Mouse (Mus musculus) midbrain, embryonic 14.5 days (tissue): ENCODE measurements around the gene Sf3b6. TPM values are rescaled to one million over a fixed set of nuclear protein-coding genes. Genes with fewer than 3 reads are reported as not detected.

Source experiments
- ATAC-seq: fragments of 200-750 bp; cut with Nextera tagmentation; 2 replicates; pipeline ENCODE4 v1.8.0; 2017; ENCODE audit warnings: moderate number of reproducible peaks, moderate library complexity; ENCODE audit not compliant: low FRiP score, low TSS enrichment
- DNase-seq: peaks from one replicate; pipeline ENCODE4 v3.0.0-alpha.2; 2015
- H3K27ac ChIP-seq: fragments of 300-500 bp; sonication (generic); replicated peaks from 2 replicates; pipeline ENCODE4 v1.5.1; 2014; ENCODE audit warnings: mild to moderate bottlenecking, low read depth, low read length, moderate library complexity
- H3K27me3 ChIP-seq: fragments of 300-500 bp; sonication (generic); 2 replicates; pipeline ENCODE4 v1.6.1; 2014; ENCODE audit warnings: low read length, control low read depth, mixed read lengths; ENCODE audit not compliant: control insufficient read depth, insufficient read depth
- H3K36me3 ChIP-seq: fragments of 300-500 bp; sonication (generic); 2 replicates; pipeline ENCODE4 v1.6.1; 2014; ENCODE audit warnings: low read length, control low read depth; ENCODE audit not compliant: control insufficient read depth, insufficient read depth
- H3K4me1 ChIP-seq: fragments of 300-500 bp; sonication (generic); 2 replicates; pipeline ENCODE4 v1.6.1; 2014; ENCODE audit warnings: mild to moderate bottlenecking, antibody characterized with exemption, low read length, control low read depth; ENCODE audit not compliant: control insufficient read depth, insufficient read depth
- H3K4me2 ChIP-seq: fragments of 300-500 bp; sonication (generic); 2 replicates; pipeline ENCODE4 v1.6.1; 2014; ENCODE audit warnings: mild to moderate bottlenecking, low read length, moderate library complexity
- H3K4me3 ChIP-seq: fragments of 300-500 bp; sonication (generic); replicated peaks from 2 replicates; pipeline ENCODE4 v1.5.1; 2014; ENCODE audit warnings: low read depth, low read length
- H3K9ac ChIP-seq: fragments of 300-500 bp; sonication (generic); replicated peaks from 2 replicates; pipeline ENCODE4 v1.6.1; 2014; ENCODE audit warnings: mild to moderate bottlenecking, low read length, moderate library complexity
- H3K9me3 ChIP-seq: fragments of 300-500 bp; sonication (generic); 2 replicates; pipeline ENCODE4 v1.6.1; 2016; ENCODE audit warnings: low read length, control low read depth, mixed read lengths; ENCODE audit not compliant: control insufficient read depth
- WGBS: fragments of 180-500 bp; shearing (Covaris S2); extraction: QIAGEN DNeasy Blood & Tissue Kit; methylation state at CpG from one replicate; pipeline ENCODE4 v1.1.7; 2014; 5-methylcytosine and 5-hydroxymethylcytosine counted together
- polyA plus RNA-seq: library from polyadenylated mRNA; unstranded; fragments of >200 nt; fragmentation: Nextera tagmentation; extraction: Ambion mirVana; gene quantifications from 2 replicates; pipeline ENCODE4 v1.2.1, GENCODE M21; 2014

Gene Sf3b6
- polyA plus RNA-seq, 1 experiment from 2014 or later = 345 TPM

DNA sequence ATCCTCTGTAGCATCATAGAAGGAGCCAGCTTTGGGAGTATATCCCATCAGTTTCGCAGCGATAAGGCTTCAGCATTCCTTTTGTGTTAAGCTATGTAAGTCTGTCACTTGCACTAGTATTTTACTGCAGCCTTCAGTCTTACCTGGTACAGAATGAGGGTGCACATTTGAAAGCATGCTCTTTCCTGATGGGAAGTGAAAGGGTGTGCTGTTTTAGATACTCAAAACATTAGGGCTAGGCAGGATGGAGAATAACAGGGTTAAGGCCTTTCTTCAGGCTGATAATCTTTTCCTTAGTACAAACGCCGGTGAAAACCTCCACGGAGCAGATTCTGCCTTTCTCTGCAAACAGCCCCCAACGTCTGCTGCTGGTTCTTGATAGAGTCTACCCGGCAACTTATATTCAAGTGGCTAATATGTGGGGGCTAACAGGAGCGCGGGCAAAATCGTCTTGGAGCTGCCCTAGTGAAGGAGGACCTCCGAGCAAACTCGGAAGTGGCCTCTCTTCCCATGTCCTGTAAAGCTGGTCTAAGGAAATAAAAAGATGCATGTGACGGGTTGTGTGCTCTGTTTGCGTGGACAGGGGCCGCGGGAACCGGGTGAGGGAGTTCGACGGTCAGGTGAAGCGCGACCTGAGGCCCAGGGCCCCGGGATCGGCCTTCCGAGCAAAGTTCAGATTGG, 524 bp upstream of the Sf3b6 start:
- H3K27ac ChIP-seq = peak overlapping the region; percentile 88
- H3K36me3 ChIP-seq = peaks cover 14% of the 10 kb centered on the region
- H3K4me2 ChIP-seq = peak overlapping the region; percentile 67
- no peak for DNase-seq
- H3K27me3 ChIP-seq = no peaks in the 10 kb centered on the region
- ATAC-seq = peak; percentile 84
- H3K4me1 ChIP-seq = peaks cover 20% of the 10 kb centered on the region
- peak overlapping the region; percentile 55 for H3K9ac ChIP-seq
- WGBS = 9% methylated on average over 24 of the region's 24 CpGs
- no peaks in the 10 kb centered on the region for H3K9me3 ChIP-seq
- peak overlapping the region; percentile 87 for H3K4me3 ChIP-seq

DNA sequence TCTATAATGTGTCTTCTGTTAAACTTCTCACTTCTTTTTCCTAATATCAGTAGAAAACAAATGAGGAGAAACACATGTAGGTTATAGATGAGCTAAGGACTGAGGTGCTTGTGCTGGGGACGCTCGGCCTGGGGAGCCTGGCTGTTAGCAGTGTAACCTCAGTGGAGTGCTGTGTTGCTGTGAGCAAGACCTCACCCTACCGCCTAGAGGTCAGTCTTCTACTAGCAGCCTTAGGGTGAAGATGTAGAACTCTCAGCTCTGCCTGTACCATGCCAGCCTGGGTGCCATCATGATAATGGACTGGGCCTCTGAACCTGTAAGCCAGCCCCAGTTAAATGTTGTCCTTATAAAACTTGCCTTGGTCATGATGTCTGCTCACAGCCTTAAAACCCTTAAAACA, 9.9 kb downstream of the Sf3b6 start:
- H3K36me3 ChIP-seq = peaks cover 61% of the 10 kb centered on the region
- no peak overlapping the region for H3K9ac ChIP-seq
- H3K27ac ChIP-seq = no peak overlapping the region
- H3K4me3 ChIP-seq = no peak overlapping the region
- ATAC-seq (no peak), DNase-seq (no peak)
- 79% methylated on average over 3 of the region's 3 CpGs for WGBS
- H3K4me2 ChIP-seq = no peak overlapping the region
- no peaks in the 10 kb centered on the region for H3K4me1 ChIP-seq
- no peaks in the 10 kb centered on the region for H3K27me3 ChIP-seq
- no peaks in the 10 kb centered on the region for H3K9me3 ChIP-seq

DNA sequence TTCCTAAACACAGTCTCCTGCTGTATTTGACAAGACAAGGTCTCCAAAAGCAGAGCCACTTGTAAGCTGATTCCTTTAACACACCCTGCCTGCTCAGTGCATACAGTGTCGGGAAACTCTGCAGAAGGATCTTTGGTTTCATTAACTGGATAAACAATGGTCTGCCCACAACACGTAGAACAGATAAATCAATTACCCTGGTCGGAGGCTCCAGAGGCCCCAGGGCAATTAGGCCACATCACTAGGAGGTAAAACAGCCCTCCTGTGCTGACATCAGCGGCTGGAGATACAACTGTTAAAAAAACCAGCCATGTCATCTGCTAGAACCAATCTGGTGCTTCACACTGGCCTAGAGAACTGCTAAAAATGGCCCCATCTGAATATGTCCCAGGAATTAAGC, 19.6 kb downstream of the Sf3b6 start:
- no peaks in the 10 kb centered on the region for H3K27me3 ChIP-seq
- no peak overlapping the region for H3K27ac ChIP-seq
- 64% methylated on average over 4 of the region's 4 CpGs for WGBS
- ATAC-seq = no peak
- H3K4me1 ChIP-seq = peaks cover 7% of the 10 kb centered on the region; the same call in 1 of the 2 replicates
- no peak overlapping the region for H3K9ac ChIP-seq
- no peak for DNase-seq
- H3K9me3 ChIP-seq = no peaks in the 10 kb centered on the region
- no peak overlapping the region for H3K4me2 ChIP-seq
- peaks cover 5% of the 10 kb centered on the region for H3K36me3 ChIP-seq
- H3K4me3 ChIP-seq = no peak overlapping the region

DNA sequence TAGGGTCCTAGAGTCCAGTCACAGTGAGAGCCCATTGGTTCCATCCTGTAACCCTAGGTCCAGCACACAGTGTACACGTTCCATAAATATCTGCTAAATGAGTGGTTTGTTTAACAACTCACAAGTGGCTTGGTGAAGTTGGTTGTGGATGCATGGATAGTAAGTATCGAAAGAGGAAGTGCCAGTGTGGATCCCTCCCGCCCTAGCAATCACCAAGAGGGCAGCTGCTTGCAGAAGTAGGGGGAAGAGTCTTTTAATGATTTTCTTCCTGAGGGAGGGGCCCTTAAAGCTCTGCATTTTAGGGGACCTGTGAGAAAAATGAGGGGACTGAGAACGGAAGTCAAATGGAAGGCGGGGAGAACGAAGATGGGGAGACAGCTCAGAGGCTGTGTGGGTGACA, 22.7 kb downstream of the Sf3b6 start:
- DNase-seq (no peak), ATAC-seq (no peak)
- Histone ChIP-seq H3K4me3 (no peak overlapping the region), H3K4me1 (peaks cover 14% of the 10 kb centered on the region), H3K4me2 (peak overlapping the region; percentile 85), H3K36me3 (no peaks in the 10 kb centered on the region), H3K27me3 (peaks cover 5% of the 10 kb centered on the region; the same call in 1 of the 2 replicates), H3K9ac (no peak overlapping the region), H3K9me3 (no peaks in the 10 kb centered on the region), H3K27ac (no peak overlapping the region)
- 61% methylated on average over 6 of the region's 6 CpGs for WGBS

DNA sequence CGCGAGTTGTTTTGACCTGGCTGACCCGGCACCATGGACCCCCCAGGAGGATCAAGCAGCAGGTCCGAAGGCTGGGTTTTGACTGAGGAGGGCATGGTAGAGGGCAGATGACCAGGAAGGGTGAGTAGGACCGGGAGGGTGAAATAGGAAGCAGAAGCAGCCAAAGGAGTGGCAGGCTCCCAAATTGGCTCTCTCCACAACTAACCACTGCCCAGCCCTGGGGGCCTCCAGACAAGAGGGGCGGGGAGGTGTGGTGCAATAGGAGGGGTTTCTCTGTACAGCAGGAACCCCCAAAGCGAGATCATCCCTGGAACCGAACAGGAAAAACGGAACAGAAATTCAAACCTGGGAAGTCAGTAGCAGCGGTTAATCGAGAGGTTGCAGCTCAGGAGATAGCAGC, 23.4 kb downstream of the Sf3b6 start:
- Histone ChIP-seq H3K36me3 (no peaks in the 10 kb centered on the region), H3K9ac (peak overlapping the region; percentile 74), H3K4me1 (peaks cover 14% of the 10 kb centered on the region), H3K27ac (no peak overlapping the region), H3K27me3 (peaks cover 5% of the 10 kb centered on the region; the same call in 1 of the 2 replicates), H3K4me3 (peak overlapping the region; percentile 73), H3K9me3 (no peaks in the 10 kb centered on the region), H3K4me2 (peak overlapping the region; percentile 85)
- ATAC-seq (no peak), DNase-seq (no peak)
- WGBS = 2% methylated on average over 11 of the region's 11 CpGs

DNA sequence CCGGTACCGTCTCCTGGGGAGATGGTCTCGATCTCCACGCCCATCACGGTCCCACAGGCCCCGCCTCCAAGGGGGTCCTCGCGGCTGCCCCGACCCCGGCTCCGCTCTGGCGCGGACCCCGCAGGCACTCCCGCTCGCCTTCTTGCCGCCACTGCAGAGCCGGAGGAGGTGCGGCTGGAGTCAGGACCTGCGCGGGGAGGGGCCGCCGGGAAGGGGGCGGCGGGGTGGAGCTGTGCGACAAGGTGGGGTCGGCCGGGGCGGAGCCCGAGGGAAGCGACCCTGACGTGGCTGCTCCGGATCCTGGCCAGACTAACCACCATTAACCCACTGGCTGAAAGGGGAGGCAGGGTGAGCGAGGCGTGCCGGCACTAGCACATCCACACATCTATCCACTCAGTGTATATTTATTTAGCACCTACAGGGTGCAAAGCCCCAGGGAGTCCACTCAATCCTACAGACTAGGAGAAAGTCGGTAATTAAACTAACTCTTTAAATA, 24.1 kb downstream of the Sf3b6 start, which contains the start of gene Fkbp1b:
Gene Fkbp1b, minus strand, starts transcription at position 200 of the 496 bp plus-strand sequence.
- WGBS = 0% methylated on average over 37 of the region's 37 CpGs
- Histone ChIP-seq H3K27ac (peak within 1 kb of the TSS; percentile 37; the same call in 1 of the 2 replicates), H3K4me1 (peaks cover 14% of the 10 kb centered on the region), H3K9me3 (no peaks in the 10 kb centered on the region), H3K4me2 (peak within 1 kb of the TSS; percentile 85), H3K4me3 (peak within 1 kb of the TSS; percentile 73), H3K36me3 (no peaks in the 10 kb centered on the region), H3K9ac (peak within 1 kb of the TSS; percentile 74), H3K27me3 (peaks cover 5% of the 10 kb centered on the region; the same call in 1 of the 2 replicates)
- ATAC-seq = peak; percentile 65
- DNase-seq = peak; percentile 74

DNA sequence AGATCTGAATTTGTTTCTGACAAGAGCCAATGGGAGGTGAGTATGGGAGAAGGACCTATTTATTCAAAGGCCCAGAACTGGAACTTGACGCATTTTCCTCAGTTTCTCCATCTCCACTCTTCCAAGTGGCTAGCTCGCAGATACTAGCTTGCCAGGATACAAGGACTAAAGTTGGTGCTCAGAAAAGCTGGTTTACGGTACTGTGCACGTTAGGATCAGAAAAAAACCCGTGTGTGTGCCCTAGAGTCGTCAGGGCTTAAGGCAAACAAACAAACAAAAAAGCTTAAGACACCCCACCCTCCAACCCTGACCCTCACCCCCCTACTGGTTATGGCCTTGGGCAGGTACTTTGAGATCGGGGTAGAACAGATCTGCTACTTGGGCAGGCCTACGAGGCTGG, 25.1 kb downstream of the Sf3b6 start:
- Histone ChIP-seq H3K36me3 (no peaks in the 10 kb centered on the region), H3K4me3 (no peak overlapping the region), H3K27me3 (peaks cover 5% of the 10 kb centered on the region; the same call in 1 of the 2 replicates), H3K27ac (no peak overlapping the region), H3K9ac (no peak overlapping the region), H3K9me3 (no peaks in the 10 kb centered on the region), H3K4me2 (peak overlapping the region; percentile 85; the same call in 1 of the 2 replicates), H3K4me1 (peaks cover 14% of the 10 kb centered on the region)
- ATAC-seq (no peak), DNase-seq (peak; percentile 4)
- WGBS = 89% methylated on average over 8 of the region's 8 CpGs

DNA sequence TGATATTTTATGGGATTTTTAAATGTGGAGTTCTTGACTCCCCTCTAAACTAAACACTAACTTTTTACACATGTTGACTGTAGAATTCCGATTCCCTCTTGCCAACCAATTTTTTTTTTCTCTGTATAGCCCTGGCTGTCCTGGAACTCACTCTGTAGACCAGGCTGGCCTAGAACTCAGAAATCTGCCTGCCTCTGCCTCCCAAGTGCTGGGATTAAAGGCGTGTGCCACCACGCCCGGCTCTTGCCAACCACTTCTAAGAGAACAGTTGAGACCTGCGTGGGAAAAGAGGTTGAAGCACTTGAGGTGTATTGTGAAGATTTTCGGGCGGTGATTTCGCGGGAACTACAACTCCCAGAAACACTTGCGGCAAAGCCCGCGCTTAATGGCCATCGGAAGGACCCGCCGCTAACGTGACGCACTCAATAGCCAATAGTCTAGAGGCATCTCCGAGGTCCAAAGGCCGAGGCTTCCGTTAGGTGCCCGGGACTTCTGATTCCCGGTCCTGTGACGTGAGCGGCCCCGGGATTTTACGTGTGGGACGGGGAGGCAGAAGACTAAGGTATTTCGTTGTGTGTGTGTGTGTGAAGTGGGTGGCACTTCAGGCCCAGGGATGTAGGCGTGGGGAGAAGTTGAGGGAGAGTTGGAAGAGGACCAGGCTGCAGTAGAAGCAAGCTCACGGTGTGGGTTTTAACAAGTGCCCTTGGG, 25.7 kb downstream of the Sf3b6 start, which contains the start of gene Wdcp:
Gene Wdcp, plus strand, starts transcription at position 414 of the 708 bp plus-strand sequence.
- no peak within 1 kb of the TSS; the same call in none of the 2 replicates for H3K27ac ChIP-seq
- no peaks in the 10 kb centered on the region for H3K9me3 ChIP-seq
- peak within 1 kb of the TSS; percentile 85 for H3K4me2 ChIP-seq
- H3K27me3 ChIP-seq = peaks cover 5% of the 10 kb centered on the region; the same call in 1 of the 2 replicates
- under 1% methylated on average over 30 of the region's 30 CpGs for WGBS
- no peaks in the 10 kb centered on the region for H3K36me3 ChIP-seq
- DNase-seq (peak; percentile 95), ATAC-seq (peak; percentile 90)
- peaks cover 14% of the 10 kb centered on the region for H3K4me1 ChIP-seq
- H3K4me3 ChIP-seq = peak within 1 kb of the TSS; percentile 64
- H3K9ac ChIP-seq = peak within 1 kb of the TSS; percentile 48
